Mouse (Mus musculus) heart, postnatal 0 days (tissue): Measurements from ENCODE around the gene Tnr.

Experiments used
- CTCF ChIP-seq: IDR thresholded peaks from 2 replicates; pipeline ENCODE4 v1.5.1; 2016; ENCODE audit warnings: antibody characterized with exemption, control low read depth, low read depth
- EP300 ChIP-seq: IDR thresholded peaks from 2 replicates; pipeline ENCODE4 v1.6.1; 2016; ENCODE audit warnings: antibody characterized with exemption, low read depth

- TF ChIP-seq CTCF (no peak), EP300 (no peak)
These were observed 56.9 kb downstream of the Tnr start for GRCm38 (mm10) chr1:159580335-159580921.
